Mouse (Mus musculus): Measurements from ENCODE around the gene Tmbim1. TPM values are rescaled to one million over a fixed set of nuclear protein-coding genes. Genes with fewer than 3 reads are reported as not detected.
A peak's percentile ranks its signal among the peaks of the same experiment; 100 is the strongest.
"Not testable (repeated sequence)": the region's sequence is repeated elsewhere in the genome, so short reads cannot be mapped to it uniquely, and the experiment has no call there.

Tmbim1 gene
- total RNA-seq, 2 experiments from 2014 or later, result 28.3 to 28.7 TPM

DNA sequence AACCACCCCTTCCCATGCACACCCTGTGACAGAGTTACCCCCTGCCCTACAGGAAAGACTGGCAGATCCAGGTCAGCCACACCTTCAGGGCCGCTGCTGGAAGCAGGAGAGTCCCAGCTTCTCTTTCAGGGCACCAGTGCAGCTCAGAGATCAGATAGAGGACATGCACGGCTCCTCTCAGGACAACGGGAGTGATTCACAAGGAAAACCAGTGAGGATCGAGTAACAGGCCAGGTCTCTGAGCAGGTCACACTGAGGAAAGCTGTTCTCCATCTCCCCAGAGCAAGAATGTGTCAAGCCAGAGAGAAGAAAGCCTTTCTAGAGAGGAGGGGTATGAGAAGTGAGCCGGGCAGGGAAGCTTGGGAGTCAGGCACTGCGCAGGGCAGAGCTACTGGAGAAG is 8.9 kb downstream of the Tmbim1 start:
- DNase-seq (ENCODE audit: extremely low spot score in 1 of 2, low spot score in 1 of 2), result no peak

- peak; percentile 56 to 57 for DNase-seq (ENCODE audit: extremely low spot score in 1 of 2, low spot score in 1 of 2)
Observed at GRCm38 (mm10) chr1:74295456-74296171, 9.8 kb downstream of the Tmbim1 start.

- no peak for DNase-seq (ENCODE audit: extremely low spot score in 1 of 2, low spot score in 1 of 2)
Observed at GRCm38 (mm10) chr1:74294733-74295455, 10.5 kb downstream of the Tmbim1 start.

GRCm38 (mm10) chr1:74294090-74294643 is 11.3 kb downstream of the Tmbim1 start:
- no peak for DNase-seq (ENCODE audit: extremely low spot score in 1 of 2, low spot score in 1 of 2)

DNA sequence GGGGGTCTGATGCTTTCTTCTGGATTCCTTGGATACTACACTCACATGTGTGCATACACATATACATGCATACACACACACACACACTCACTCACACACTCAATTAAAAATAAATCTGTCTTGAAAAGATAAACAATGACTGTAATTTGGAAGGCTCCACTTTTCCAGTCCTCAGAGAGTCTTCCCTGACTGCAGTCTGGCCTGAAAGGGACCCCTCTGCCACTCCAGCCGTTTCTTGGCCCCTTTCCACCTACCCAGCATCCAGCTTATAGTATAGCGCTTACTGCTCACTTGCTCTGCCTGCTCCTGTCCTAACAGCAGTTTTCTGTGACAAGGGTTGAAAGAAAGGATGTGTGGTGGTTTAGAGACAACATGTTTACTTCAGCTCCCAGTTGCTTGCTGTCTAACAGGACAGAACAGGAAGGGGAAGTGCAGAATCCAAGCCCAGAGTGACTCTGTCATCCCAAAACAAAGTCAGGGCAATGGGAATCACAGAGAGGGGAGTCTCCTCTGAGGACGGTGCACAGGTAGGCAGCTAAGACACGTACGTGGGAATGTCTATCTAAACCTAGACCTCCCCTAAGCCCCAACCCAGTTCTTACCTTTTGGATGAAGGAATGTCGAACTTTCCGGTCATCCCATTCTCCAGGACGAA is 12.0 kb downstream of the Tmbim1 start:
- DNase-seq (ENCODE audit: extremely low spot score in 1 of 2, low spot score in 1 of 2), result no peak

GRCm38 (mm10) chr1:74292331-74293020 is 12.9 kb downstream of the Tmbim1 start:
- no peak for DNase-seq (ENCODE audit: extremely low spot score in 1 of 2, low spot score in 1 of 2)

- no peak for DNase-seq (ENCODE audit: extremely low spot score in 1 of 2, low spot score in 1 of 2)
Observed at GRCm38 (mm10) chr1:74290141-74290540, 15.3 kb downstream of the Tmbim1 start.

GRCm38 (mm10) chr1:74289740-74290139 is 15.7 kb downstream of the Tmbim1 start:
- DNase-seq (ENCODE audit: extremely low spot score in 1 of 2, low spot score in 1 of 2), result no peak

DNA sequence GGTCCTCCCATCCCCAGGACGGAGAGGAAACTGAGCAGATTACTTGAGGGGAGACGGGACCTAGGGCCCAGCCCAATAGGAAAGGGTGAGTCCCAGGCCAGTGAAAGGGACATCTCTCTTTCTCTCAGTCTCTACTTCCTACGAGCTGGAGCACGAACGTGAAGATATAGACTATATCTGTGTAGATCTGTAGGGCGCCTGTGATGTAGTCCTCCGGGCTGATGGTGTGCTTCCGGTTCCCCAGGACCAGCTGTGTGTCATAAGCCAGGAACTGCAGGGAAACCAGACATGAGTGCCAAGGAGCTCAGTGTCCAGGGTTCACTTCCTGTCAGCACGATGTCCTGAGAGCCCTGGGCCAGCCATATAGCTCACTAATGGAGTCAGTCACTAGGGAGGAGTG is 16.2 kb downstream of the Tmbim1 start:
- DNase-seq (ENCODE audit: extremely low spot score in 1 of 2, low spot score in 1 of 2), result no peak

GRCm38 (mm10) chr1:74288327-74288726 is 17.1 kb downstream of the Tmbim1 start:
- no peak for DNase-seq (ENCODE audit: extremely low spot score in 1 of 2, low spot score in 1 of 2)

- not testable (repeated sequence) for DNase-seq (ENCODE audit: extremely low spot score in 1 of 2, low spot score in 1 of 2)
Observed at GRCm38 (mm10) chr1:74286869-74287607, 18.4 kb downstream of the Tmbim1 start.

GRCm38 (mm10) chr1:74285212-74286010 is 20.0 kb downstream of the Tmbim1 start:
- no peak for DNase-seq (ENCODE audit: extremely low spot score in 1 of 2, low spot score in 1 of 2)

- peak; percentile 87 to 93 for DNase-seq (ENCODE audit: extremely low spot score in 1 of 2, low spot score in 1 of 2)
Observed at GRCm38 (mm10) chr1:74284543-74285160, 20.8 kb downstream of the Tmbim1 start, which contains the start of the genes Aamp and Pnkd. Gene Aamp (minus strand): TSS chr1:74284738. Gene Pnkd (plus strand): TSS chr1:74284930.

- DNase-seq (ENCODE audit: extremely low spot score in 1 of 2, low spot score in 1 of 2), result peak in 1 of 2 experiments; percentile 26
Observed at GRCm38 (mm10) chr1:74283686-74284463, 21.5 kb downstream of the Tmbim1 start.

DNA sequence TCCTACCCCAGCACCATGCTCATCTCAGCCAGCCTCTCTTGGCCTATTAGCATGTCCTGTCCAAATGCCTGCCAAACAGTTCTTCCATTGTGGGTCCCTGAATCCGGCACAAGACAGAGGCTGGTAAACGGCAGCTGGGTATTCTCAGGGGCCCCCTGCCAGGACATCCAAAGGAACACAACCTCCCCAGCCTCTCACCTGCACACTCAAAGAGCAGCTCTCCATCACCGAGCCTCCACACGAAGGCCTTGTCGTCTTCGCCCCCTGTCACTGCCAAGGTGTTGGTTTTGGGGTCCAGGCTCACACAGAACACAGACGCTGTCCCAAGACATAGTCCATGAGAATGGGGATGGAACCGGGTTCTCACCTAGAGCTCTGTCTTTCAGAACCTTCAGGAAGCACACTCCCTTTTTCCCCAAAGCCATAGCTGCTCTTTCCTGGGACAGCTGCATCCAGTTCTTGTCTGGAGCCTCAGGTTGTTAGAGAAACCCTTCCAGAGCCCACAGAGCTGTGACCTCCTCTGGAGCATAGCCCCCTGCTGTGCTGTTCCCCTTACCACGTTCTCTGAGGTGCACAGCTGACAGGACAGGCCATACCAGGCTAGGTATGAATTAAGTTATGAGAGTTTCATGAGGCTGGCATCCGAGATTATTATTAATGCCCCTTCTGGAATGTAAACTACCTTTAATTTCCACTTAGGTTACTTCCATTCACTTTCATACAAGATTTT is 22.4 kb downstream of the Tmbim1 start:
- DNase-seq (ENCODE audit: extremely low spot score in 1 of 2, low spot score in 1 of 2), result no peak

- no peak for DNase-seq (ENCODE audit: extremely low spot score in 1 of 2, low spot score in 1 of 2)
Observed at GRCm38 (mm10) chr1:74281886-74282285, 23.5 kb downstream of the Tmbim1 start.

- DNase-seq (ENCODE audit: extremely low spot score in 1 of 2, low spot score in 1 of 2), result no peak
Observed at GRCm38 (mm10) chr1:74281372-74281771, 24.1 kb downstream of the Tmbim1 start.
